Mouse (Mus musculus) splenic B cell, adult 2 months (primary cell): ENCODE data around the gene Bid.

Source experiments
- DNase-seq: peaks from one replicate; pipeline ENCODE4 v3.0.0-alpha.2; 2011; ENCODE audit warnings: low read depth, low spot score
- H3K27me3 ChIP-seq: 2 replicates; pipeline ENCODE4 v1.6.1; 2012; ENCODE audit warnings: mild to moderate bottlenecking, low read length, moderate library complexity, mixed read lengths; ENCODE audit not compliant: control insufficient read depth, poor library complexity, insufficient read depth, severe bottlenecking
- H3K36me3 ChIP-seq: 2 replicates; pipeline ENCODE4 v1.6.1; 2012; ENCODE audit warnings: mild to moderate bottlenecking, low read length, moderate library complexity, mixed read lengths; ENCODE audit not compliant: control insufficient read depth, poor library complexity, insufficient read depth, severe bottlenecking

Gene Bid

DNA sequence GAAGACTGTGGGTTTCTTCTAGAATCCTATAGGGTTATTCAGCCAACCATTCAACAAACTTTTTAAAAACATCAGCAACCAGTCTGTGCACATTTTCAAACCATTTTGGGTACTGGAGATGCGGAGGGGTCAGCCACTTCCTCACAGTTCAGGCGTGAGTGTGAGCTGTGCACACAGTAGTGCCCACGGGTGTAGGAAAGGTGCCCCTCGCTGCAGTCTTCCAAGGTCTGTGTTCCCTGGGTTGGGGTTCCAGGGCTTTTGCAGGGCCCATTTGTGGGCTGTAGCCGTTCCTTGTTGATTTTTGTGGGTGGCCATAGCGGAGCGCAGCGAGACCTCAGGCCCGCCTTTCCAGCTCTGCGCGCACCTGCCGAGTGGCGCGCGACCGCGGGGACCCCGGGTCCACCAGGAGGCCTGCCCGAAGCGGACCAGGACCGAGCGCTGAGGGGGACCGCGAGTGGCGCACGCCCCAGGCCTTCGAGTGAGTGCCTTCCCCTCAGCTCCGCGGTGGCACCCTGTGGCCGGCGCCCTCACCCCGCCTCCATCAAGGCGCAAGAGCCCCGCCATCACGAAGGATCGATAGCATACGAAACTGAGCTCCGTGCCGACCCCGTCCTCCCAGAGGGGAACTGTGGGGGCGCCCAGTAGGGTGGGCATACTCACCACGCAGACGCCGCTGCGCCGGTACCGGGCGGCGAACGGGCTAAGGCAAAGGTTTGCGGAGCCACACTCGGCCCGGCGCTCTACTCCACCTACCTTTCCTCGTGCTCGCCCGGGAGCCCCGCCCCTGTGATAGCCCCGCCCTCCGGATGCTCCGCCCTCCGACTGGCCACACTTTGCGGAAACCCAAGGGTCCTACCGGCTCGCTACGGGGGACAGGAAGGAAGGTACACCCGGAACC is at the start of gene Bid:
TSS of gene Bid (minus strand) at position 780 of the 898 bp plus-strand sequence.
- peak; percentile 94 for DNase-seq
- H3K36me3 ChIP-seq, result no peaks in the 10 kb centered on the region
- H3K27me3 ChIP-seq, result no peaks in the 10 kb centered on the region

GRCm38 (mm10) chr6:120965814-120966213 is 49.2 kb upstream of the Bid start:
- DNase-seq, result no peak
- no peaks in the 10 kb centered on the region; the same call in 1 of the 2 replicates for H3K27me3 ChIP-seq
- H3K36me3 ChIP-seq, result peaks cover 2% of the 10 kb centered on the region

DNA sequence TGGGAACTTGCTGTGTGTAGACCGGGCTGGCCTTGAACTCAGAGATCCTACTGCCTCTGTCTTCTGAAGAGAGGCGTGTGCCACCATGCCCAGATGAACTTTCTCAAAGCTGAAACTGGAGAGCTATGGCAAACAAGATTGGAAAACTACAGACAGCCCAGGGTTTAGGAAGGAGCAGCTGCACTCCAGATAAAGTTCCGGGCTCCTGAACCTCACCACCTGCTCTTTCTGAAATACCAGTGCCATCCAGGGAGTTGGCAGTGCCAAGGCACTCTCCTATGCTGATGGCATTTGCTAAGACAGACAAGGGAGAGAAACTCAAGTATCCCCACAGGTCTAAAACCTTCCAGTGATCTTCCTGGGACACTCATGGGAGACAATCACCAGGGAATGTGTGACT is 47.5 kb upstream of the Bid start:
- Histone ChIP-seq H3K36me3 (no peaks in the 10 kb centered on the region; the same call in 1 of the 2 replicates), H3K27me3 (no peaks in the 10 kb centered on the region; the same call in 1 of the 2 replicates)
- no peak for DNase-seq

DNA sequence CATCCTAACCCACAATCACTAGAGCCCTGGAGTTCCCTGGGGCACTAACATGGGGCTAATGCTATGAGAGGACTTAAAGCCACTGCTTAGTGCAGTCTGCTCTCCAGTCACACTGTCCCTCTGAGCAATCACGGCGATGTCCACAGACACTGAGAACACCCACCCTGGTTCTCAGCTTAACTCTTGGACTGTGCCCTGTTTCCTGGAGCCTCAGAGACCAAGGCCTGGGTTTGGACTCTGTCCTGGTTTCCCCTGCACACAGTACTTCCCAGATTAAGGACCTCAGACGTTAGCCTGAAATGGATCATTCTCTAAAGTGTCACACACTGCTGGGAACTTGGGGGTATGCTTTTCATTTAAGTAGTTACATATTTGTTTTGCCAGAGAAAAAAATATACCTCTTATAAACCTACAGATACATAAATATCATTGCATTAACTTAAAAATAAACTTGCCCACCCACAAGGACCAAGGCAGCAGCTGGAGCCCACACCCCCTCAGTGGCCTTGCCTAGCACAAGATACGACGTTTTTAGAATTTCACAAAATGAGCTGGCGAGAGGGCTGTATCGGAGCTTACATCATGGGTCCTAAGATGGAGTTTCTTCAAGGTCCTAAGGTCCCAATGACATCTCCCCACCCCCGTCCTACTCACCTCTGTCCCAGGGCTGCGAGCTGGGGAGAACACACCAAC is 43.8 kb upstream of the Bid start:
- no peaks in the 10 kb centered on the region for H3K36me3 ChIP-seq
- no peak for DNase-seq
- H3K27me3 ChIP-seq, result no peaks in the 10 kb centered on the region; the same call in 1 of the 2 replicates

DNA sequence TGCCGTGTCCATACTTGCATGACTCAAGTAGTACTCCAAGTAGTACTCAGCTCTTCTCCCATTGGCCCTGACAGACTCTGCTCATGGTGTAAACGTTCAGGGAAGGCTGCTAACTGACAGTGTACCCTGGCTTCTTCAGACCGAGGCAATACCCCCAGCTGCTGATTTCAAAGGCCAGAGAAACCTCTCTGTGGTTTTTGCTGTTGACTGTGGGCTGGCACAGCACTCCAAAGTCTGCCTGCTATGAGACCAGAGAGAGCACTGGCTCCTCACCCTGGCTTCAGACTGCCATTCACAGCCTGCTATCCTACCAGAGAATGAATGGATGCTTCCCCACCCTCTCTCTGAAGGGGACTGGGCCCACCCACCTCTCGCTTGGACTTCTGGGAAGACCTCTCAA is 40.7 kb upstream of the Bid start:
- H3K36me3 ChIP-seq, result no peaks in the 10 kb centered on the region
- no peak for DNase-seq
- H3K27me3 ChIP-seq, result no peaks in the 10 kb centered on the region

DNA sequence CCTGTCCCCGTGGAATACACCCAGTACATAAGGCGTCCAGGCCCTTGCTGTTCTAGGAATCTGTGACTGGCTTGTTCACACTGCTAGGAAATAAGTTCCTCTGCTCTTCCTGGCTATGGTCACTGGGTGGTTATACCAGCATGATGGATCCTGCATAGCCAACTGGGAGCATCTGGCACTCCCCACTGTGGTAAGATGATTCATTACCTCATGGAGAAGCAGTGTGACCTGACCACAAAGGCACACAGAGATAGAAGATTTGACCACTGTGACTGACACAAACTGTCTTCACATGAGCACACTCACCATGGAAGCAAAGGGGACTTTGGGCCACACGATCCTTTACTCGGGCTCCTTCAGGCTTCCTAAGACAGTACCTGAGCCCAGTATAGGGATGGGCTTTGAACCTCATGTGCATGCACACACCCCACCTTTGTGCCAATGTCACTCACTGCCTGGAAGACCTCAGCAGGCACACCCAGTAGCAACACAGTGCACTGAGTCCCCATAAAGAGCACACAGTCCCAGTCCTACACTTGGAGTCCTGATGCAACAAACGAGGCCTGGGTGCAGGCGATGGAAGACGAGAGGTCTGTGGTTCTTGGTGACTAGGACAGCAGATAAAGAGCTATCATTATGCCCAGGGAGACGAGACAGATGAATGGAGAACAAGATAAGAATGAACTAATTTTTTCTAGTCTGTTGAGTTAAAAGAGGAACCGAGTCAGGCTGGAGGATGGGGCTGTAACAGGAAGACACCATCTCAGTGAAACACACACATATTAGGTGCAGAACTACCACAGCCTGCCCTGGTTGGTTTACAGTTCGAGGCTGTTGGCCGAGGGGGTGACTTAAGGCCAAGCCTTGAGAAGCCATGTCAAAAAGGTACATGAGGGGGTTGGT is 39.9 kb upstream of the Bid start:
- peak; percentile 68 for DNase-seq
- no peaks in the 10 kb centered on the region for H3K27me3 ChIP-seq
- no peaks in the 10 kb centered on the region for H3K36me3 ChIP-seq

GRCm38 (mm10) chr6:120955215-120955614 is 38.6 kb upstream of the Bid start:
- Histone ChIP-seq H3K27me3 (no peaks in the 10 kb centered on the region), H3K36me3 (no peaks in the 10 kb centered on the region)
- DNase-seq, result peak; percentile 69

- Histone ChIP-seq H3K27me3 (no peaks in the 10 kb centered on the region), H3K36me3 (no peaks in the 10 kb centered on the region)
- DNase-seq, result peak; percentile 75
These were observed 37.6 kb upstream of the Bid start for GRCm38 (mm10) chr6:120954241-120954640.

DNA sequence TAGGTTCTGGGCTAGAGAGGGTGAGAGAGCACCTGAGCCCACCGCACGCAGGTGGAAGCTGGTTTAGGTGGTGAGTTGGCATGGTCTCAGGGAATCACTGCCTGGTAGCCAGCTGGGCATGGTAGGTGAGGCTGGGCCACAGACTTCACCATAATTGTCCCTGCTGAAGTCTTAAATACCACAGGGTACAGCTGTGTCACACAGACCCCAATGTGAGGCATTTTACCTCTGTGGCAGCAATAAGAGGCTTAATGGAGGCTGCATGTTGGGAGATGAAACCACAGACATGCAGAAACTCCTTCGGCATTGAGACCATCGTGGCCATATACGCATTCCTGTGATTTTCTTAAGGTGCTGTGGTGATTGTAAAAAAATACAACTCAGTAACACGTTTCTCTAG is 35.8 kb upstream of the Bid start:
- DNase-seq, result no peak

DNA sequence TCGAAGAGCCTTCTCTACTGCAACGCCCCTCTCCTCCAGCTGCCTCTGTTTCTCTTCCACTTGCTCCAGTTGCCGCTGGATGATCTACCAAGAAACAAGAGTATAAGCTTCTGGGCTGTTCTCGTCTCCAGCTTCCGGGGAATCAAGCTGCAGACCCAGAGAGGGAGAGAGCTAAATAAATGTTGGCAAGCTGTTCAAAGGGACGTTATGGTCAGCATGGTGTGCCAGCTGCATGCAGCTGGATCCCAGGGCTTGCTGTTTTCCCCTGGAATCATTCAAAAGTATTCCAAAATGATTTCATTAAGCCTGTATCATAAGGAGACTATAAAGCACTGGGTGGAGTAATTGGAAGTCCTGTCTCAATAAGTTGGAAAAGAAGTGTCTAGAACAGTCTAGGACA is 34.7 kb upstream of the Bid start:
- no peaks in the 10 kb centered on the region for H3K36me3 ChIP-seq
- no peak for DNase-seq
- no peaks in the 10 kb centered on the region for H3K27me3 ChIP-seq

More for the DNA sequence above, 35.8 kb upstream of the Bid start:
- Histone ChIP-seq H3K36me3 (no peaks in the 10 kb centered on the region), H3K27me3 (no peaks in the 10 kb centered on the region)

DNA sequence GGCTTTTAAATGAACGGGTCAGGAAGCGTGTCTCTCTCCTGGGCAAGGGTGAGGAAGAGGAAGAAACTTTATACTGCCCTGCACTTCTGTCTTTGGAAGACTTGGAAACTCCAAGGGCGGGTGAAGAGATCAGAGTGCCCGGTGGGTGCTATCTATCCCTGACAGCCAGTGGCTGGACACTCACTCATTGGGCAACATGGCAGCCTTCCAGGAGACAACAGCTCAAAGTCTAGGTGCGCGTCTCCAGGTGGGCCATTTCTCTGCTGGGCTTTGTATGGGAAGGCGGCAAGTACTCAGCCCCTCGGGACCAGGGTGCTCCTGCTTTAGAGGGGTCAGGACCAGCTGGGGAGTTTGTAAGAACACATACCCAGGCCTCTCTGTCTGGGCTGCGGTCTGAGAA is 28.9 kb upstream of the Bid start:
- no peak for DNase-seq
- Histone ChIP-seq H3K27me3 (no peaks in the 10 kb centered on the region), H3K36me3 (no peaks in the 10 kb centered on the region)

DNA sequence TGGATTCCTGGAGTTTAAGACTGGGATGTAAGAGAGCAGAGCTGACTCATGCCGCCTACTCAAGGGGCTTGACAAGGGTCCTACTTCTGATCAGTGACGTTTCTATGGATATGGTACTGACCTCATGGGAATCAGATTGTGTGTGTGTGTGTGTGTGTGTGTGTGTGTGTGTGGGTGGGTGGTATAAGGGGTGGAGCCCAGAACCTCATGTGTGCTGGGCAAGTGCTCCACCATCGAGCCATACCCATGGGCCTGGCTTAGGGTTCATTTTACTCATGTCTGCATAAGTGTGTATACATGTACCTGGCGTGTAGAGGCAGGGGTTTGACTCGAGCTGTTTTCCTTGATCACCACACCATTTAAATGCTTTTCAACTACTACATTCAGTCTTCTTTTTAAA is 27.3 kb upstream of the Bid start:
- H3K36me3 ChIP-seq, result no peaks in the 10 kb centered on the region
- H3K27me3 ChIP-seq, result no peaks in the 10 kb centered on the region
- no peak for DNase-seq

GRCm38 (mm10) chr6:120943551-120943950 is 26.9 kb upstream of the Bid start:
- Histone ChIP-seq H3K36me3 (no peaks in the 10 kb centered on the region), H3K27me3 (no peaks in the 10 kb centered on the region)
- DNase-seq, result no peak

DNA sequence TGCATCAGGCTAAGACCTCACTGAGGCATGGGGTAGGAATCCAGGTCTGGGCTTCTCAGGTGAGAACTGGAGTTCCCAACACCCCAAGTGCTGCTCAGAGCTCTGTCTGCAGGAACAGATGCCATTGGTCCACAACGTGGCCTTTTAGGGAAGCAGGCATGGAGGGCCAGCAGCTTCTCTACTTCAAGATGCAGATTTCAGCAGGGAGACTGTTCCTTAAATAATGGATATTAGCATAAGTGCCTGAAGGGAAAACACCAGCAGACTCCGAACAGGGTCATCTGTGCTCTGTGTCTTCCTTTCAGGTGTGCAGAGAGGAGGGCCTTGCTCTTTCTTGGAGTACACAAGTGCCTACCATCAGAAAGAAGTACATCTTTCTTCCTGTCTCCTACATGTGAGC is 26.4 kb upstream of the Bid start:
- DNase-seq, result no peak
- Histone ChIP-seq H3K36me3 (no peaks in the 10 kb centered on the region), H3K27me3 (no peaks in the 10 kb centered on the region)
